Mouse (Mus musculus) lung, adult 2 months (tissue): Measurements from ENCODE around the gene Mrvi1. TPM values are rescaled to one million over a fixed set of nuclear protein-coding genes. Genes with fewer than 3 reads are reported as not detected.

ENCODE experiments used
- DNase-seq: peaks from one replicate; pipeline ENCODE4 v3.0.0; 2022
- H3K4me1 ChIP-seq: fragments of 200-500 bp; 2 replicates; pipeline ENCODE4 v1.6.1; 2011; ENCODE audit warnings: low read length; ENCODE audit not compliant: control insufficient read depth, insufficient read depth
- H3K4me3 ChIP-seq: fragments of 200-500 bp; replicated peaks from 2 replicates; pipeline ENCODE3; 2011; ENCODE audit warnings: low read depth, mild to moderate bottlenecking, control low read depth, low read length; ENCODE audit errors: extremely low read depth
- CTCF ChIP-seq: fragments of 200-500 bp; IDR thresholded peaks from 2 replicates; pipeline ENCODE4 v1.5.1; 2011; ENCODE audit warnings: mild to moderate bottlenecking, low read length, control low read depth; ENCODE audit not compliant: insufficient read depth
- POLR2A ChIP-seq: fragments of 200-500 bp; IDR thresholded peaks from 2 replicates; pipeline ENCODE4 v1.6.1; 2011; ENCODE audit warnings: low read depth, mild to moderate bottlenecking, control low read depth, low read length, borderline replicate concordance; ENCODE audit errors: extremely low read depth
- WGBS: fragments of 180-500 bp; shearing (Covaris S2); methylation state at CpG from one replicate; pipeline ENCODE4 v1.1.7; 2018; 5-methylcytosine and 5-hydroxymethylcytosine counted together
- polyA plus RNA-seq: library from polyadenylated mRNA; depleted of rRNA; stranded (reverse); fragments of >200 nt; gene quantifications from 2 replicates; pipeline ENCODE4 v1.2.3, GENCODE M21; 2012

Gene Mrvi1
- polyA plus RNA-seq, 1 experiment = 10.8 TPM

GRCm38 (mm10) chr7:110962943-110963654 lies 19.2 kb downstream of the Mrvi1 start:
- no peak for TF ChIP-seq POLR2A

GRCm38 (mm10) chr7:110962497-110962896 lies 19.8 kb downstream of the Mrvi1 start:
- DNase-seq = no peak
- no peak for TF ChIP-seq CTCF
- TF ChIP-seq POLR2A = no peak
- Histone ChIP-seq H3K4me1 (no peaks in the 10 kb centered on the region), H3K4me3 (no peak overlapping the region)
- 86% methylated on average over 3 of the region's 3 CpGs for WGBS

More at GRCm38 (mm10) chr7:110962943-110963654, 19.2 kb downstream of the Mrvi1 start:
- 75% methylated on average over 9 of the region's 9 CpGs for WGBS
- Histone ChIP-seq H3K4me1 (no peaks in the 10 kb centered on the region), H3K4me3 (no peak overlapping the region)
- no peak for DNase-seq

- 80% methylated on average over 14 of the region's 14 CpGs for WGBS
- H3K4me1 ChIP-seq = peaks cover 5% of the 10 kb centered on the region; the same call in 1 of the 2 replicates
- TF ChIP-seq CTCF (no peak), POLR2A (no peak)
- no peak for DNase-seq
- no peak overlapping the region for H3K4me3 ChIP-seq
Observed at GRCm38 (mm10) chr7:110956422-110957170, 25.7 kb downstream of the Mrvi1 start.

- H3K4me3 ChIP-seq = no peak overlapping the region
- DNase-seq = no peak
- TF ChIP-seq POLR2A (no peak), CTCF (no peak)
- H3K4me1 ChIP-seq = peaks cover 5% of the 10 kb centered on the region; the same call in 1 of the 2 replicates
- WGBS = 44% methylated on average over 2 of the region's 2 CpGs
Observed at GRCm38 (mm10) chr7:110955576-110955975, 26.7 kb downstream of the Mrvi1 start.

- DNase-seq = no peak
- Histone ChIP-seq H3K4me3 (no peak overlapping the region), H3K4me1 (peaks cover 5% of the 10 kb centered on the region; the same call in 1 of the 2 replicates)
- TF ChIP-seq CTCF = no peak
- no peak for TF ChIP-seq POLR2A
- WGBS = 77% methylated on average over 6 of the region's 6 CpGs
Observed at GRCm38 (mm10) chr7:110954072-110954858, 28.0 kb downstream of the Mrvi1 start.

- TF ChIP-seq POLR2A = no peak
- no peak for TF ChIP-seq CTCF
- H3K4me1 ChIP-seq = peaks cover 5% of the 10 kb centered on the region; the same call in 1 of the 2 replicates
- WGBS = 5% methylated on average over 1 of the region's 1 CpGs
- DNase-seq = no peak
- H3K4me3 ChIP-seq = no peak overlapping the region
Observed at GRCm38 (mm10) chr7:110953210-110953609, 29.1 kb downstream of the Mrvi1 start.

- DNase-seq = no peak
- no peak overlapping the region for H3K4me3 ChIP-seq
- no peak for TF ChIP-seq POLR2A
- TF ChIP-seq CTCF = no peak
- peaks cover 5% of the 10 kb centered on the region; the same call in 1 of the 2 replicates for H3K4me1 ChIP-seq
Observed at GRCm38 (mm10) chr7:110950621-110950925, 31.7 kb downstream of the Mrvi1 start.

- H3K4me1 ChIP-seq = peaks cover 5% of the 10 kb centered on the region; the same call in 1 of the 2 replicates
- no peak for TF ChIP-seq POLR2A
- no peak for TF ChIP-seq CTCF
- no peak overlapping the region for H3K4me3 ChIP-seq
- WGBS = 68% methylated on average over 13 of the region's 13 CpGs
- no peak for DNase-seq
Observed at GRCm38 (mm10) chr7:110949785-110950620, 32.3 kb downstream of the Mrvi1 start.

- no peak for TF ChIP-seq CTCF
- TF ChIP-seq POLR2A = no peak
- no peak overlapping the region for H3K4me3 ChIP-seq
- H3K4me1 ChIP-seq = peaks cover 3% of the 10 kb centered on the region; the same call in 1 of the 2 replicates
- WGBS = 51% methylated on average over 3 of the region's 3 CpGs
- DNase-seq = no peak
Observed at GRCm38 (mm10) chr7:110948579-110948978, 33.7 kb downstream of the Mrvi1 start.
